Mouse (Mus musculus): Measurements from ENCODE around the gene Lgr4. TPM values are rescaled to one million over a fixed set of nuclear protein-coding genes. Genes with fewer than 3 reads are reported as not detected.

Gene Lgr4
- total and polyA plus RNA-seq, 3 experiments: 57.6 to 227 (median 123) TPM

- DNase-seq: no peak
Measured at GRCm38 (mm10) chr2:109977322-109977721, 59.9 kb downstream of the Lgr4 start.

GRCm38 (mm10) chr2:109979209-109979608 is 61.8 kb downstream of the Lgr4 start:
- DNase-seq: no peak

GRCm38 (mm10) chr2:109983435-109983834 is 66.0 kb downstream of the Lgr4 start:
- no peak for DNase-seq

GRCm38 (mm10) chr2:109984930-109985329 is 67.5 kb downstream of the Lgr4 start:
- DNase-seq: no peak

GRCm38 (mm10) chr2:109985560-109985959 is 68.1 kb downstream of the Lgr4 start:
- no peak for DNase-seq

GRCm38 (mm10) chr2:109986036-109986785 is 68.8 kb downstream of the Lgr4 start:
- peak; percentile 38 for DNase-seq

- no peak for DNase-seq
Measured at GRCm38 (mm10) chr2:109987946-109988345, 70.5 kb downstream of the Lgr4 start.

GRCm38 (mm10) chr2:109989196-109989595 is 71.7 kb downstream of the Lgr4 start:
- DNase-seq: no peak

- DNase-seq: no peak
Measured at GRCm38 (mm10) chr2:109989679-109990473, 72.4 kb downstream of the Lgr4 start.

- no peak for DNase-seq
Measured at GRCm38 (mm10) chr2:109991754-109992153, 74.3 kb downstream of the Lgr4 start.

GRCm38 (mm10) chr2:109992448-109993073 is 75.1 kb downstream of the Lgr4 start:
- DNase-seq: no peak

GRCm38 (mm10) chr2:109993404-109993803 is 76.0 kb downstream of the Lgr4 start:
- DNase-seq: no peak

- DNase-seq: no peak
Measured at GRCm38 (mm10) chr2:109995061-109995460, 77.6 kb downstream of the Lgr4 start.

- peak; percentile 79 for DNase-seq
Measured at GRCm38 (mm10) chr2:109996411-109996810, 79.0 kb downstream of the Lgr4 start.

- DNase-seq: no peak
Measured at GRCm38 (mm10) chr2:110004668-110005067, 87.2 kb downstream of the Lgr4 start.

- no peak for DNase-seq
Measured at GRCm38 (mm10) chr2:110005164-110005563, 87.7 kb downstream of the Lgr4 start.

- no peak for DNase-seq
Measured at GRCm38 (mm10) chr2:110005596-110006239, 88.3 kb downstream of the Lgr4 start.

GRCm38 (mm10) chr2:110007423-110008267 is 90.2 kb downstream of the Lgr4 start:
- DNase-seq: no peak

GRCm38 (mm10) chr2:110009449-110009848 is 92.0 kb downstream of the Lgr4 start:
- no peak for DNase-seq

- DNase-seq: no peak
Measured at GRCm38 (mm10) chr2:110012184-110012725, 94.8 kb downstream of the Lgr4 start.

GRCm38 (mm10) chr2:110017087-110017486 is 99.6 kb downstream of the Lgr4 start:
- no peak for DNase-seq
